Mouse (Mus musculus) ES-Bruce4 (cell line): Measurements from ENCODE around the gene Ssbp3.

Experiments used
- CTCF ChIP-seq: IDR thresholded peaks from one replicate; pipeline ENCODE4 v1.8.1; 2011; ENCODE audit warnings: low read depth, low read length
- EP300 ChIP-seq: IDR thresholded peaks from 2 replicates; pipeline ENCODE4 v1.6.1; 2011; ENCODE audit warnings: low read depth, low read length; ENCODE audit not compliant: insufficient read depth
- POLR2A ChIP-seq: IDR thresholded peaks from one replicate; pipeline ENCODE4 v1.8.1; 2011; ENCODE audit warnings: low read length; ENCODE audit not compliant: insufficient read depth

- no peak for TF ChIP-seq CTCF
- no peak for TF ChIP-seq EP300
- no peak for TF ChIP-seq POLR2A
These were observed 71.0 kb downstream of the Ssbp3 start for GRCm38 (mm10) chr4:106981385-106982103.
